Mouse (Mus musculus): Measurements from ENCODE around the gene Gamt.

The Gamt gene

DNA sequence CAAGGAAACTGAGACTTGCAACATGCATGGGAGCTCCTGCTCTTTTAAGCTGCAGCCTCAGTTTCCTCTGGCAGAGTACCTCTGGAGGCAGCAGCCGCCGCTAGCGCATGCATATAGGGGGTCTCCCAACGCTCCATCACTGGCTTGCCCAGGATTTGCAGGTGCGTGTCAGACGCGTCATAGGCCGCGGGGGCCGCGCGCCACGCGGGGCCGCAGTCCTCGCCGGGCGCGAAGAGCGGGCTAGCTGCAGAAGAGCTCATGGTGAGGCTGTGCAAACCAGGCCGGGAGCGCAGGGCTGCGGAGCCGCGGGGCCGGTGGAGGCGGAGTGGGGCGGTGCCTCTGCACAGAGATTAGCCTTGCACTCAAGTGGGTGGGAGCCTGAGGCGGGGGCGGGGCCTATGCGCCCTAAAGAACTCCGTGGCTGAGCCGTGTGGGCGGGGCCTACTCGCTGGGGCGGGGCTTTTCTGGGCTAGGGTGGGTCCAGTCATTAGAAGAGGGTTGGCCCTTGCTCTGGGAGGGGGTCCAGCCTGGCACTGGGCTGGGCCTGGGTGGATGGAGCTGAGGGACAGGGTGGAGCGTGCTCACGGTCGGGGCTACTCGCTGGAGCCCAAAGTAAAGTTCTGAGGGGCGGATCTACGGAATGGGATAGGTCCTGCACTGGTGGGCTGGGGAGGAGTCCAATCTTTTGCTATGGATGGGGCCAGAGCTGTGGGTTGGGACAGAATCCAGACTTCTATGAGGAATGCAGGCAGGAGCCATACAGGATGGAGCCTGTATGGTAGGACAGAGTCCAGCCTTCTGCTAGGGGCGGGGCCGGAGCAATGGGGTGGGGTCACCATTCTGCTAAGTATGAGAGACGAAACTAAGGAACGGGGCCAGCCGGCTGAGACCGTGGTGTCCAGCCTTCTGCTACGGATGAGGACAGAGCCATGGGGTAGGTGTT is at the start of gene Gamt, which contains the start of gene Dazap1:
Gamt (minus strand) TSS at position 371 of the 943 bp plus-strand sequence.
Dazap1 (plus strand) TSS at position 845 of the 943 bp plus-strand sequence.
- in situ Hi-C loops (cut with MboI, MseI), result no loop called here

- in situ Hi-C loops (cut with MboI, MseI), result no loop called here
Measured at GRCm38 (mm10) chr10:80304862-80305261, 44.0 kb upstream of the Gamt start.

- in situ Hi-C loops (cut with MboI, MseI), result no loop called here
Measured at GRCm38 (mm10) chr10:80304458-80304857, 43.6 kb upstream of the Gamt start.

DNA sequence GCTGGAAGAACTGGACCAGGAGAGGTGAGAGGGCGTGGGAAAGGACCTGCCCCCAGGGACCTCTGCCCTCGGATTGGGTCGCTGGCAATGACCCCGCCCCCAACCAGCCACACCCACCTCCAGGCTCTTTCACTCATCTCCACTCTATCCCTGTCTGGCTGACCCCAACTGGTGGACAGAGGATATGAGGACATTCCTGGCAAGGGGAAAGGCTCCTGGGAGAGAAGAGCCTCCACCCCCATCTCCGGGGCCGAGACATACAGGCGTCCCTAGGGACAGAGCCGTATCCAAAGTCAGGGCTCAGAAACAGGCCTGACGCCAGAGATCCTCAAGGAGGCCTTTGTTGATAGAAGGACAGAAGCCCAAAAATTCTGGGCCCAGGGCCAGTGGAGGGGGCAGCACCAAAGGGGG is 41.7 kb upstream of the Gamt start:
- in situ Hi-C loops (cut with MboI, MseI), result no loop called here

- in situ Hi-C loops (cut with MboI, MseI), result no loop called here
Measured at GRCm38 (mm10) chr10:80302082-80302355, 41.2 kb upstream of the Gamt start.

DNA sequence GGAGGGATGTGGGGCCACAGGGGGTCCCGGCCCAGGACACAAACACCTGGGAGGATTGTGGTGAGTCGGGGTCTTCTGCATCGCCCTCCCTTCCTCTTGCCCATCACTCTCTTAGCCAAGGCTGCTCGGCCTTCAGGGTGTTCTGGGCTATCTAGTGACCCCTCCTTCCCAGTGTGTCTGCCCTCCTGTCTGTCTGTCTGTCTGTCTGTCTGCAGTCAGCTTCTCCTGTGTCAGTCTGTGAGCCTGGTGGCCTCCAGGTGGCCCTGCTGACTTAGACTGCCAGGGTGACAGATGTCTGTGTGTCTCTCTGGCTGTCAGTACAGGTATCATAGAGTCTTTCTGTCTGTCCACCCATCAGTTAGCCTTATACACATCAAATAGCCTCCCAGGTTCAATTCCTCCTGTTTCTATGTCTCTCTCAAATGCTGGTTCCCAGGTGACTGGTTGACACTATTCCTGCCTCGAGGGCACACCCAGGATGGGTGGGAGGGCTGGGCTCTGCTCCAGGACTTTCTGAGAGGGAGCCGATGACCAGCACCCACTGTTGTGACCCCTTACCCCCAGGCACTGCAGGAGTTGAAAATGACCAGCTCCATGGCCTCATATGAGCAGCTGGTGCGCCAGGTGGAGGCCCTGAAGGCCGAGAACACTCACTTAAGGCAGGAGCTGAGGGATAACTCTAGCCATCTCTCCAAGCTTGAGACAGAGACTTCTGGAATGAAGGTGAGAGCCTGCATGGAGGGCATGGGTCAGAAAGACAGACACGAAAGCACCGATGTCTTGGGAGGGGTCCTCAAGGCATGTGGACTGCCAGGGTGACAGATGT is 40.7 kb upstream of the Gamt start:
- in situ Hi-C loops (cut with MboI, MseI), result no loop called here

- in situ Hi-C loops (cut with MboI, MseI), result no loop called here
Measured at GRCm38 (mm10) chr10:80300672-80301181, 39.9 kb upstream of the Gamt start.

GRCm38 (mm10) chr10:80299824-80300223 is 39.0 kb upstream of the Gamt start:
- in situ Hi-C loops (cut with MboI, MseI), result no loop called here

- in situ Hi-C loops (cut with MboI, MseI), result no loop called here
Measured at GRCm38 (mm10) chr10:80299301-80299700, 38.5 kb upstream of the Gamt start.

- in situ Hi-C loops (cut with MboI, MseI), result no loop called here
Measured at GRCm38 (mm10) chr10:80298571-80299281, 37.9 kb upstream of the Gamt start.

DNA sequence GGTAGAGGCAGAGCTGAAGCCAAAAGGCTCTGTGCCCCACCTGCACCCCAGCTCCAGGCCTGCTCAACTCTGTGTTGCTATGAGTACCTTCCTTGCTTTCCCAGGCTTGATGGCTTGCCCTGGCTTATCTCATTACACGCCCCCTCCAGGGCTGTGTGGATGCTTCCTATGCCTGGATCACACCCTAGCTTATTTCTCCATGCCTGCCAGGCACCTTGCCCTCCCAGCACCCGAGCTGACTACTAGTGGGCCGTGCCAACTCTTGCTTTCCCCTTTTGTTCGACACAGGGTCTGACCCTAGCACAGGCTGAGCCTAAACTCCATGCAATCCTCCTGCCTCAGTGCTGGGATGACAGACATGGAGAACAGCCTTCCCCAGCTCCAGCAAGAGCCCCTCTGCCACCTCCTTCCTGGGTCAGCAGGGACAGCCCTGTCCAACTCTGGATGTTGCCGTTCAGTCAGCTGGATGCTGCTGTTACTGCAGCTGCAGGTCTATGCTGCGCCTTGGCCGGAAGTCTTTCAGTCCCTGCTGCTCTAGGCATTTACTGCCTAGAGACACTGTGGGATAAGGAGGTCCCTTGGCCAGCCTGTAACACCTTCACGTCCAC is 36.8 kb upstream of the Gamt start:
- in situ Hi-C loops (cut with MboI, MseI), result no loop called here

DNA sequence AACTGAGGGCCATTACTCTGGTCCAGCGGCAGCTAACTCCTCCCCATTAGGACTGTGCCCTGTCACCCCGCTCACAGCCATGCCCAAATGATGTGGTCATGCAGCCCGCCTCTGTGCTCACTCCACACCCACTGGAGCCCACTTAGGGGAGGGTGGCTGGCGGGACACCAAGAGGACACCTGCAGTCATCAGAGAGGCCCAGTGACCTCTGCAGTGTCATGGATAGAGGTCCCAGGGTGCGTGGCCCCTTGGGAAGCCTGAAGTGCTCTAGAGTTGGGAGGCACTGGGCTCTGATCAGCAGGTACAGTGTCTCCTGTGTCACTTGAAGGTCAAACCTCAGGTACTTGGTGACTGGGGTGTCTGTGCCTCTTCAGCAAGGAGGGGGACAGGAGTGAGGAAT is 36.0 kb upstream of the Gamt start:
- in situ Hi-C loops (cut with MboI, MseI), result no loop called here

DNA sequence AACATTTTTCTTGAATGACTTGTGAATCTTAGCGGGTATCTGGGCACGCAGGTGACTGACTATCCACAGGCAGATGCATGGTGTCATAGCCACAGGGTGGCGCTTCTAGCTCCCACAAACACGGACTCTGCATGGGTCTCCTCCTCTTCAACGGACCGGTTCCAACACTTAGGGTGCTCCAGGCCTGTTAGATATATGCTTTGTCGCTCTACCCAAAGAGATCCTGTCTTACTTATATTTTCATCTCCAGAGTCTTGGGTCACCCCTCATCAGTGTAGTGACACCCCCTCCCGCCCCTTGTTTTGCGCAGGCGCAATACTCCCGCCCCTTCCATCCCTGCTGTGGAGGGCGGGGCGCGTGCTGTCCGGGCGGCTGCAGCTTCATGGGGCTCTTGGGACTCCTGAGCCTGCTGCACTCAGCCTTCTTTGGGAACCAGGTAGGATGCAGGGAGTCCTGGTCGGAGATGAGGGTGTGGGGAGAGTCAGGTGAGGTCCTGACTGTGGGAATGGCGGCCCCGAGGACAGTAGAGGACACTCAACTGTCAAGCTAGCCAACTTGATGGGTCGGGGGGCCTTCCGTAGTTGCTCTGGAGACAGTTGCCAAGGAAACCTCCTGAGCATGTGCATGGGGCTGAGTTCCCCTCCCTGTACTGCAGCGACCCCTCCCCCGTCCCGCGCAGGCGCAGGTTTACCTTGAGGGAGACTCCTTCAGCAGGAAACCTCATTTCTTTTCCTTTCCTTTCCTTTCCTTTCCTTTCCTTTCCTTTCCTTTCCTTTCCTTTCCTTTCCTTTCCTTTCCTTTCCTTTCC is 35.0 kb upstream of the Gamt start, which contains the start of gene Apc2:
Apc2 (plus strand) TSS at position 360 of the 808 bp plus-strand sequence.
- in situ Hi-C loops (cut with MboI, MseI), result no loop called here

DNA sequence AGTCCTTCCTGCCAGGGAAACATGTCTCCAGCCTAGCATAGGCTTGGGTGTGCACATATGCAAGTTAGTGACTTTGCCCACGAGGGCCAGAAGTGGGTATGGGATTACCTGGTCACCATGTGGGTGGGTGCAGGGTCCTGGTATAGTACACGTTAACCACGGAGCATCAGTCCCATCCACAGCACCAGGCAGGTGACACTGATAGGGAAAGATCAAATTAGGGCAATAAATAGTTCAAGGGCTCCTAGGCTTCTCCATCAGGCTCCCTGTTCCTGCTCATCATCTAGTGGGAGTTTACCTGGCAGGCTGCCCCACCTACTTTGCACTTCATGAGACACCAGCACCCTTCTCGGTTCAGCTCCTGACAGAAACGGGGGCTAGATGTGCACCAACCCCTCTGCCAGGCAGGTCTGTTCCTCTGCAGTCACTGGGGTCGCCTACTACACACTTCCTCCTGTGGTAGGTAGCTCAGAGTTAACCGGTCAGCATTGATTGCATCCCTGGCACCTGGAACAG is 34.0 kb upstream of the Gamt start:
- in situ Hi-C loops (cut with MboI, MseI), result no loop called here

DNA sequence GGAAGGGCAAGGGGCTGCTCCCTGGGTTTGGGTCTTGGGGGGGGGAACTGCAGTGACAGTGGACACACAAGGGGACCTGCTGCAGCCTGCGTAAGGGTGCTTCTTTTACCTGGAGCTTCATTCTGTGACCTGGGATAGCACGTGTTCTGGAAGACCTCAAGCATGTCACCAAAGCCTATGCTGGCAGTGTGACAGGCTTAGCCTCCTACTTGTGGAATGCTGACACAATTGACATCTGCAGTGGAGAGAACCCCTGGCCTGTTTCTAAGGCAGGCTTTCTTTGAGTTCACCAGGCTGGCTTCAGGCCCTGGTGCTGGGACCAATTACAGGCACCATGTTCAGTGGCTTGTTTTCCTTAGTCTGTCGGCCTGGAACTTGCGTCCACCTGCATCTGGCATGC is 33.5 kb upstream of the Gamt start:
- in situ Hi-C loops (cut with MboI, MseI), result no loop called here

- in situ Hi-C loops (cut with MboI, MseI), result no loop called here
Measured at GRCm38 (mm10) chr10:80293325-80293724, 32.5 kb upstream of the Gamt start.

GRCm38 (mm10) chr10:80292251-80293146 is 31.7 kb upstream of the Gamt start, which contains the start of gene Rps15:
TSS of gene Rps15 (plus strand) at chr10:80292453.
- in situ Hi-C loops (cut with MboI, MseI), result no loop called here

- in situ Hi-C loops (cut with MboI, MseI), result no loop called here
Measured at GRCm38 (mm10) chr10:80288657-80289056, 27.8 kb upstream of the Gamt start.

DNA sequence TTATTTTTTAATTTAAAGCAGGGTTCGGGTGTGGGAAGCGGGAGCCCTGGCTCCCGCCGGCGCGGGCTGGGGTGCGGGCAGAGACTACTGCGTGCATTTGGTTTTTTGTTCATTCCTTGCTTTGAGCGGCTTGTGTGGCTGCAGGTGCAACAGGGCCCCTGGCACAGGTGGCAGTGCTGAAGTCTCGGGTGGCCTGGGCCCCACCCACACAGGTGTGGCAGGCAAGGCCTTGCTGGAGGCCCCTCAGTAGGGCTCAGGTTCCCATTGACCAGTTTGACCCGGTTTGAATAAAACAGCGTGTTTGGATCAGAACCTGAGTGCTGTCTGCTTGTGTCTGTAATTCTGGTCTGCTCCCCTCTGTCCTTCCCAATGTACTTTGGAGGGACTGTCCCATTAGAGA is 27.3 kb upstream of the Gamt start:
- in situ Hi-C loops (cut with MboI, MseI), result no loop called here

All from regulatory T cell (primary cell).